Mouse (Mus musculus): Measurements from ENCODE around the gene Fahd2a.

The Fahd2a gene

GRCm38 (mm10) chr2:127430238-127430637, 14.1 kb downstream of the Fahd2a start:
- DNase-seq: peak; percentile 83

- DNase-seq: no peak
Measured at GRCm38 (mm10) chr2:127424977-127425376, 19.4 kb downstream of the Fahd2a start, which contains the start of gene Gpat2. Gene Gpat2, plus strand, starts transcription at chr2:127425199.

GRCm38 (mm10) chr2:127418266-127418970, 25.9 kb downstream of the Fahd2a start:
- DNase-seq: peak; percentile 84

- DNase-seq: peak; percentile 90
Measured at GRCm38 (mm10) chr2:127416706-127417105, 27.7 kb downstream of the Fahd2a start.

GRCm38 (mm10) chr2:127415806-127416205, 28.6 kb downstream of the Fahd2a start:
- DNase-seq: peak; percentile 96

- DNase-seq: no peak
Measured at GRCm38 (mm10) chr2:127411126-127411525, 33.2 kb downstream of the Fahd2a start.

- DNase-seq: no peak
Measured at GRCm38 (mm10) chr2:127398738-127399137, 45.6 kb downstream of the Fahd2a start.

- DNase-seq: no peak
Measured at GRCm38 (mm10) chr2:127394606-127395161, 49.7 kb downstream of the Fahd2a start.

- DNase-seq: no peak
Measured at GRCm38 (mm10) chr2:127391323-127391722, 53.0 kb downstream of the Fahd2a start.

- DNase-seq: no peak
Measured at GRCm38 (mm10) chr2:127390846-127391245, 53.5 kb downstream of the Fahd2a start.

- peak; percentile 42 for DNase-seq
Measured at GRCm38 (mm10) chr2:127390352-127390751, 54.0 kb downstream of the Fahd2a start.

GRCm38 (mm10) chr2:127387521-127387920, 56.8 kb downstream of the Fahd2a start:
- peak; percentile 32 for DNase-seq

All from kidney, adult 9 months (tissue).